Mouse (Mus musculus) liver, adult (tissue): ENCODE results near the gene Armcx3.

Source experiments
- GATA4 ChIP-seq: IDR thresholded peaks from 2 replicates; pipeline ENCODE4 v1.6.1; 2014; ENCODE audit warnings: mild to moderate bottlenecking, low read length; ENCODE audit not compliant: insufficient replicate concordance

The Armcx3 gene

GRCm38 (mm10) chrX:134807833-134808754 is 51.7 kb downstream of the Armcx3 start:
- TF ChIP-seq GATA4: no peak

GRCm38 (mm10) chrX:134808755-134809224 is 52.4 kb downstream of the Armcx3 start, which contains the start of gene Armcx2:
Gene Armcx2, minus strand, starts transcription at chrX:134809221.
- no peak for TF ChIP-seq GATA4
